Mouse (Mus musculus): ENCODE data around the gene Zfp950. TPM values are rescaled to one million over a fixed set of nuclear protein-coding genes. Genes with fewer than 3 reads are reported as not detected.

The Zfp950 gene
- total and polyA plus RNA-seq, 2 experiments from 2014 or later = 12.4 to 38.1 TPM

DNA sequence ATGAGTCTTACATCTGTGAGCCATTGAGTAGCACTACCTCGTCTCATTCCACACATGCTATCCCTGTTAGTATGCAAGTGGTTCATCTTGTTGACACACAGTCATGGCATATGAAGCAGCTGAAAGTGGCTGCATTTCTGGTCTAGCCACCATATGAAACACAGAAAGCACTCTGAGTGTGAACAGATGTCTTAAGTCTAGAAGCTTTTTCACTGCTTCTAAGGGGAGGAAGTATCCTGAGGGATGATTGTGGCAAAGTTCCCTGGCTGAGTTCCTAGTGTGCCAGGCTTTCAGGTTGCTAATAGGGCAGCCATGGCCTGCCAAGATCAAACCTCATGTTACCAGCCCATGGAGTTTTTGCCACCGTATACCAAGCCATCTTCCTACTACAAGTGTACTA is 92.0 kb downstream of the Zfp950 start:
- H3K4me1 ChIP-seq (ENCODE audit: insufficient read depth, low read length) = no peaks in the 10 kb centered on the region
- H3K36me3 ChIP-seq (ENCODE audit: insufficient read depth, low read length) = no peaks in the 10 kb centered on the region
- H3K27ac ChIP-seq = no peak overlapping the region
- H3K4me3 ChIP-seq (ENCODE audit: low read length) = no peak overlapping the region
- WGBS = 69% methylated on average over 2 of the region's 2 CpGs
- no peak overlapping the region for H3K9ac ChIP-seq (replicated peaks; ENCODE audit: low read length)
- ATAC-seq (no peak), DNase-seq (ENCODE audit: low spot score) (peak; percentile 1)
- TF ChIP-seq CTCF (IDR thresholded peaks at IDR 0.05; ENCODE audit: low read depth) = no peak
- H3K9me3 ChIP-seq (ENCODE audit: low read length) = no peaks in the 10 kb centered on the region
- H3K4me2 ChIP-seq (ENCODE audit: low read depth, low read length) = no peak overlapping the region
- H3K27me3 ChIP-seq (ENCODE audit: insufficient read depth, low read length) = no peaks in the 10 kb centered on the region

DNA sequence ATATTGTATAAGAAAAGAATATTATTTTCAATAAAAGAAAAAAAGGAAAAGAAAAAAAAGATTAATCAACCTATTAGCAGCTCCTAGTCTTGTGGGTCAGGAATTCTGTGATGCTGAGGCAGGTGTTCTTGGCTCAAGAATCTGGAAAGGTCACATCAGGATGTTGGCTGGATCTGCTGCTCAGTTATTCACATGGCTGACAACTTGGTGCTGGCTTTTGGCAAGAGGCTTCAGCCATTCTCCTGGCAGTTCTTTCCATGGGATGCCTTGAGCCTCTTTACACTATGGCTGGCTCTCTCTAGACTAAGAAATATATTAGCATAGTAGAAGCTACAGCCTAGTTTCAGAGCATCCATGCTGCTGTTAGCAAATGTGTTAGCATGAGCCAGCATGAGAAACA is 101.5 kb downstream of the Zfp950 start:
- H3K27me3 ChIP-seq (ENCODE audit: insufficient read depth, low read length) = no peaks in the 10 kb centered on the region
- H3K27ac ChIP-seq = no peak overlapping the region
- no peak for ATAC-seq
- no peaks in the 10 kb centered on the region; the same call in 1 of the 2 replicates for H3K9me3 ChIP-seq (ENCODE audit: low read length)
- no peak overlapping the region for H3K4me3 ChIP-seq (ENCODE audit: low read length)
- H3K36me3 ChIP-seq (ENCODE audit: insufficient read depth, low read length) = no peaks in the 10 kb centered on the region
- no peak overlapping the region for H3K4me2 ChIP-seq (ENCODE audit: low read depth, low read length)
- DNase-seq (ENCODE audit: low spot score) = no peak
- no peak overlapping the region for H3K9ac ChIP-seq (replicated peaks; ENCODE audit: low read length)
- no peaks in the 10 kb centered on the region for H3K4me1 ChIP-seq (ENCODE audit: insufficient read depth, low read length)
- TF ChIP-seq CTCF (IDR thresholded peaks at IDR 0.05; ENCODE audit: low read depth) = no peak

DNA sequence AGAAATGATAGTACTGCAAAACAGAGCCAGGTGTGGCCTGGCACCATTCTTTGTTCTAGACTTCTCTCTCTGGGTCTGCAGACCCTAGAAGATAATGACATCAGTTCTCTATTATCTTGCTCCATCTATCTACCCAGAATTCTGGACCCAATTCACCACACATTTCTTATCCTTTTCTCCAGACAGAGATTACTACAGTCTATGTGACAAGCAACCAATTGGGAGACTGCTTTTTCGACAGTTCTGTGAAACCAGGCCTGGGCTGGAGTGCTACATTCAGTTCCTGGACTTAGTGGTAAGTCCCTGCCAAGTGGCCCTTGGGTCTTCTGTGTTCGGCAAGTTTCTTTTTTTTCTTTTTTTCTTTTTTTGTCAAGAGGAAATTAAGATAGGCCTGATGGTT is 109.1 kb downstream of the Zfp950 start:
- WGBS = 81% methylated on average over 2 of the region's 2 CpGs
- TF ChIP-seq CTCF (IDR thresholded peaks at IDR 0.05; ENCODE audit: low read depth) = no peak
- no peak for ATAC-seq

DNA sequence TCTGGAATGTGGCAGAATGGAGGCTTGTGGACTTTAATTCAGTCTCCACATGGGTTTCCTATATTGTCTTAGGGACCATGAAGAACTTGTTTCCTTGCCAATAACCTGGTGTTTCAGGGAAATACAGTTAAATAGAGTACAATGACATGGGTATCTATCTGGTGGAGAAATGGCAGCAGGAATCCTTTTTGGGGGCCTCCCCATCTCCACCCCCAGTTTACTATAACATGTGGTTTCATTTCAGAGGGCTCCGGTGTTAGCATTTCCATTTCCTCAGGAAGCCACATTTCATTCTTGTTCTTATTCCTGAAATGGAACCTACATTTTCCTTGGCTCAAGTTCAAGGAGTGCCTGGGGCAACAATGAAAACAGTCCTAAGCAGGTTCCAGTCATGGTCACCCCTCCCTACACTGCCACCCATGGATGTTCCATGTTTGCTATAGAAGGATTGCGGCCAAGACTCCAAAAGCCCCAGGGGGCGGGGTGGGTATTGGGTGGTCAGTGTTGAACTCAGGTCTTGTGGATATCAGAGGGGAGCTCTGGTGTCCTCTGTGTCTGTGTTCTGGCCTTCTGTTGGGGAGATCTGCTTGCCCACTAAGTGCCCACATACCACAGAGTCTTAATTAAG is 118.6 kb downstream of the Zfp950 start:
- H3K27ac ChIP-seq = no peak overlapping the region
- no peak for DNase-seq (ENCODE audit: low spot score)
- H3K4me3 ChIP-seq (ENCODE audit: low read length) = no peak overlapping the region
- no peaks in the 10 kb centered on the region for H3K9me3 ChIP-seq (ENCODE audit: low read length)
- no peak for TF ChIP-seq CTCF (IDR thresholded peaks at IDR 0.05; ENCODE audit: low read depth)
- H3K4me1 ChIP-seq (ENCODE audit: insufficient read depth, low read length) = no peaks in the 10 kb centered on the region
- no peak overlapping the region for H3K9ac ChIP-seq (replicated peaks; ENCODE audit: low read length)
- H3K27me3 ChIP-seq (ENCODE audit: insufficient read depth, low read length) = no peaks in the 10 kb centered on the region
- H3K36me3 ChIP-seq (ENCODE audit: insufficient read depth, low read length) = no peaks in the 10 kb centered on the region
- no peak for ATAC-seq
- 83% methylated on average over 3 of the region's 3 CpGs for WGBS
- H3K4me2 ChIP-seq (ENCODE audit: low read depth, low read length) = no peak overlapping the region

More for the DNA sequence above, 109.1 kb downstream of the Zfp950 start:
- Histone ChIP-seq H3K4me2 (ENCODE audit: low read depth, low read length) (no peak overlapping the region), H3K4me1 (ENCODE audit: insufficient read depth, low read length) (no peaks in the 10 kb centered on the region), H3K27ac (no peak overlapping the region), H3K4me3 (ENCODE audit: low read length) (no peak overlapping the region), H3K27me3 (ENCODE audit: insufficient read depth, low read length) (no peaks in the 10 kb centered on the region), H3K9ac (replicated peaks; ENCODE audit: low read length) (no peak overlapping the region), H3K36me3 (ENCODE audit: insufficient read depth, low read length) (no peaks in the 10 kb centered on the region), H3K9me3 (ENCODE audit: low read length) (no peaks in the 10 kb centered on the region)
- DNase-seq (ENCODE audit: low spot score) = no peak

DNA sequence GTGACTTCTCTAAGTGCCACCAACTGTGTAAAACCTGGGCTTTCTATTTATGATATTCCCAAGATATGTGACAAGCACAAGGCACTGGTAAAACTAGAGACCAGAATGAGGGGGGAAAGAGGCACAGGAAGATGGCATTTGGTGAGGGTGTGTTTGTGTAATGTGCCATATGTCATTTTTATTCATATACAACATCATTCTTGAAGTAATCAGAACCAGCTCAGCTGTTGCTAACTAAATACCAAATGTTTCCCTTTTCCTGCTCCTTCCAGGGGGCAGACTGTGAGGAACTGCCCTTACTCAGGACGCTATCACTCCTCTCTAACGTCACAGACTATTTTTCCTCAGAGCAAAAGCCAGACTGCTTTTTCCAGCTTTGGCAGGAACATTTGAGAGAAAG is 119.1 kb downstream of the Zfp950 start:
- no peaks in the 10 kb centered on the region for H3K9me3 ChIP-seq (ENCODE audit: low read length)
- no peak for ATAC-seq
- no peaks in the 10 kb centered on the region for H3K36me3 ChIP-seq (ENCODE audit: insufficient read depth, low read length)
- 58% methylated on average over 2 of the region's 2 CpGs for WGBS
- no peak overlapping the region for H3K4me2 ChIP-seq (ENCODE audit: low read depth, low read length)
- TF ChIP-seq CTCF (IDR thresholded peaks at IDR 0.05; ENCODE audit: low read depth) = no peak
- no peak overlapping the region for H3K9ac ChIP-seq (replicated peaks; ENCODE audit: low read length)
- no peaks in the 10 kb centered on the region for H3K4me1 ChIP-seq (ENCODE audit: insufficient read depth, low read length)
- no peaks in the 10 kb centered on the region for H3K27me3 ChIP-seq (ENCODE audit: insufficient read depth, low read length)
- no peak overlapping the region for H3K4me3 ChIP-seq (ENCODE audit: low read length)
- H3K27ac ChIP-seq = no peak overlapping the region
- DNase-seq (ENCODE audit: low spot score) = no peak

DNA sequence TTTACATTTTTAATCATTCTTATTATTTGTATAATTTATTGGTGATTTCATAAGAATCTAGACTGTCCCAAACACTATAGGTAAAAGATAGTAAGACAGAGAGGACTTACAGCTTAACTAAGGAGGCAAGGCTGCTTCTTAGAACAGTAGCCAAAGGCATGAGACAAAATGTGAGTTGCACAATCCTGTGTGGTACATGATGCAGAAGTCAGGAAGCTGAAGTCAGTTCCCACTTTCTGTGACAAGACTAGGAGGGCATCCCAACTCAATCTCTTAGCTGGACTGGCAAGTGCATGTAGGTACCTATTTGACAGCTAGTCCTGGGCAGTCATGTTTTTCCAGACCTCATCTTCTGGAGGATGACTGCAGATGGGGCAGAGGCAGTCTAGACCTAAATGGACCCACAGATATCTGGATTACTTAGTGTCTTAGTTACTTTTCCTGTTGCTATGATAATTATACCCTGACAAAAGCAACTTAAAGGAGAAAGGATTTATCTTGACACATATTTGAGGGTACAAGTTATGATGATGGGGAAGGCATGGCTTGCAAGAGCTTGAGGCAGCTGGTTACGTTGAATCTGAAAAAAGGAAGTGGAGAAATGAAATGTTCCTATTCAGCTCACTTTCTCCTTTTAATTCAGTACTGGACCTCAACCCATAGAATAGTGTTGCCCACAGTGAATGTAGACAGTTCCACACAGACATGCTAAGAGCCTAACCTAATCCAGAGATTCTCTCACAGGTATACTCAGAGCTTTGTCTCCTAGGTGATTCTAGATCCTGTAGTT is 123.0 kb downstream of the Zfp950 start:
- Histone ChIP-seq H3K27ac (no peak overlapping the region), H3K9ac (replicated peaks; ENCODE audit: low read length) (no peak overlapping the region), H3K9me3 (ENCODE audit: low read length) (no peaks in the 10 kb centered on the region), H3K4me2 (ENCODE audit: low read depth, low read length) (no peak overlapping the region), H3K4me3 (ENCODE audit: low read length) (no peak overlapping the region), H3K36me3 (ENCODE audit: insufficient read depth, low read length) (no peaks in the 10 kb centered on the region), H3K4me1 (ENCODE audit: insufficient read depth, low read length) (no peaks in the 10 kb centered on the region), H3K27me3 (ENCODE audit: insufficient read depth, low read length) (no peaks in the 10 kb centered on the region)
- no peak for ATAC-seq
- WGBS = 100% methylated on average over 1 of the region's 1 CpGs
- no peak for DNase-seq (ENCODE audit: low spot score)
- no peak for TF ChIP-seq CTCF (IDR thresholded peaks at IDR 0.05; ENCODE audit: low read depth)

DNA sequence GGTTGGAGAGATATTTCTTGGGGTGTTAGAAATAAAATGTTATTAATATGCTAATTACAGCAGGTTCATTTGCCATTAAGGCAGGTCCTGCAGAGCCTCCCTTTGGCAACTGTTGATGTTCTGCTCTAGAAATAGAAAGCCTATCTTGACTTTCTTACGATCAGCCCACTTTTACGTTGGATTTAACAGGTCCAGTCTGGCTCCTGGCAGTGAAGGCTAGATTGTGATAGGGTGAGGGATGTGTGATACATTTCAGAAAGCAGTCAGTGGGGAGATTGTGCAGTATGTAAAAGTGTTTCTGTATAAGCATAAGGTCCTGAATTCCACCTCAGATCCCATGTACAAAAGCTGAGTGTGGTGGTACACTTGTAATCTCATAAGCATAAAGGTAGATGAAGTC is 131.4 kb downstream of the Zfp950 start:
- Histone ChIP-seq H3K9me3 (ENCODE audit: low read length) (no peaks in the 10 kb centered on the region), H3K36me3 (ENCODE audit: insufficient read depth, low read length) (no peaks in the 10 kb centered on the region), H3K4me3 (ENCODE audit: low read length) (no peak overlapping the region), H3K4me1 (ENCODE audit: insufficient read depth, low read length) (no peaks in the 10 kb centered on the region), H3K27me3 (ENCODE audit: insufficient read depth, low read length) (no peaks in the 10 kb centered on the region), H3K4me2 (ENCODE audit: low read depth, low read length) (no peak overlapping the region), H3K27ac (no peak overlapping the region), H3K9ac (replicated peaks; ENCODE audit: low read length) (no peak overlapping the region)
- no peak for TF ChIP-seq CTCF (IDR thresholded peaks at IDR 0.05; ENCODE audit: low read depth)
- ATAC-seq (no peak), DNase-seq (ENCODE audit: low spot score) (no peak)
- WGBS = 79% methylated on average over 2 of the region's 2 CpGs

Other genes starting within 250 kb of the Zfp950 start
- gene Gm7102, start 35.5 kb upstream of the Zfp950 start, total RNA-seq (2014; rRNA removed) = 0.22 and 1.0 TPM in 2 replicates
- gene Gm7102, start 35.5 kb upstream of the Zfp950 start, polyA plus RNA-seq (2015; fragmentation: Nextera tagmentation; extraction: Ambion mirVana) = 0.19 TPM in 1 of 2 replicates, not detected in the other
- not detected in 2 replicates for gene Gm6020, start 43.0 kb upstream of the Zfp950 start, total RNA-seq (2014; rRNA removed)
- not detected in 2 replicates for gene Gm6020, start 43.0 kb upstream of the Zfp950 start, polyA plus RNA-seq (2015; fragmentation: Nextera tagmentation; extraction: Ambion mirVana)
- 39.6 and 48.2 TPM in 2 replicates for gene Csf2ra, start 87.6 kb upstream of the Zfp950 start, total RNA-seq (2014; rRNA removed)
- 36.3 and 44.1 TPM in 2 replicates for gene Csf2ra, start 87.6 kb upstream of the Zfp950 start, polyA plus RNA-seq (2015; fragmentation: Nextera tagmentation; extraction: Ambion mirVana)
- gene Gm21060, start 156.2 kb upstream of the Zfp950 start, total RNA-seq (2014; rRNA removed) = not detected in 2 replicates
- not detected in 2 replicates for gene Gm21060, start 156.2 kb upstream of the Zfp950 start, polyA plus RNA-seq (2015; fragmentation: Nextera tagmentation; extraction: Ambion mirVana)

Data from hindbrain, postnatal 0 days (tissue).